Mouse (Mus musculus) spleen, postnatal 4 days (tissue): ENCODE measurements around the gene Rsu1.

ENCODE experiments used
- DNase-seq, 2 experiments: peaks; one replicate each; pipeline ENCODE4 v3.0.0; 2022; ENCODE audit warnings: low spot score in 2 of 2

The Rsu1 gene

DNA sequence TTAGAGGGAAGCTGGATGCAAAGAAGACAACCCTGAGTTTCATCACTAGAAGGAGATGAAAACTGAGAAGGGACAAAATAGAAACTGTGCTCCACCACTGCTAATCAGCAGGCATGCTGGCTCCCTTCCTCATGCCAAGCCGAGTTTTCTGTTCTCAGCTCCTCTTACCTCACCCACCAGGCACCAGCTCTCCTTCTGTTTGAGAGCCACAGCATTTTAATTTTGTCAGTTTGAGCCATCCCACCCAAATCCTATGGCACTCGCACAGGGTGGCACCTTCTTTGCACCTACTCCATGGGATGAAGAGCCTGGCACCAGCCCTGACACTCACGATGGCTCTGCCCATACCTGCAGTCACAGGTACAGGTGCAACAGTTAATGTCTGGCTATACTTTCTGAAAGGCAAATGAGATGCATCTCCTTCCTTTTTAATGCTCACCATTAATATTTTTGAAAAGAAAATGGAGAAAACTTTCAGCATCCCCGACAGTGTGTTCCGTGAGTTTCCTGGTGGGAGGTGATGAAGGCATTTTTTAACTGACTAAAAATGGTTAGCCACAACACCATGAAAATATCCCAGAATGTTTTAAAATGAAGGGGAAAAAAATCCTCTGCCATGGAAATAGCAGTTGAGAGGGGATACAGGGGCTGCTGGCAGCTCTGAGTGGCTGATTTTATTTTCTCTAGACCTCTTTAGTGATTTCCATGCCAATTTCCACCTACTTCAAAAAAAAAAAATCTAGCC, 210.6 kb downstream of the Rsu1 start:
- DNase-seq, result no peak

DNA sequence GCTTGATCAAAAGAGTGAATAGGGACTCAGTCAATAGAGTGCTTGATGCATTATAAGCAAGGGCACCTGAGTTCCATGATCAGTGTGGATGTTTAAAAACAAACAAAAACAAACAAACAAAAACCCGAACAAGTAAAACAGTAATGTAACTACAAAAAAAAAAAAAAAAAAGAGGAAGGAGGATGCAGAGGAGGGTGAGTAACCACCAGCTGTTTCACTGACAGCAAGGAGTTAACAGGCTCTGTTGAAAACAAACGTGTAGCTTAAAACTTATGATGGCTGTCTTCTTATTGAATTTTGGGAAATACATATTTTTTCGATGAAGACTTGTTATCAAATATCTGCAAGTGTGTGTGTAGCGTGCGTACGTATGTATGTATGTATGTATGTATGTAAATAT, 222.6 kb downstream of the Rsu1 start:
- DNase-seq, result no peak

DNA sequence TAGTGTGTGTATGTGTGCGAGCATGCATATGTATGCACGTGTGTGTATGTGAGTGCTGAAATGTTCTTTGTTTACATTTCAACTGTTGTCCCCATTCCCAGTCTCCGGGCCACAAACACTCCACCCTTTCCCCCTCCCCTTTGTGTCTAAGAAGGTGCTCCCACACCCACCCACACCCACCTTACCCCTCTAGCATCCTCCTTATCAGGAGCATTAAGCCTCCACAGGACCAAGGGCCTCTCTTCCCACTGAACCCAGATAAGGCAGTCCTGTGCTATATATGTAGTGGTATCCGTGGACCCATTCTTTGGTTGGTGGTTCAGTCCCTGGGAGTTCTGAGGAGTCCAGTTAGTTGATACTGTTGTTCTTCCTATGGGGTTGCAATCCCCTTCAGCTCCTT, 226.7 kb downstream of the Rsu1 start:
- DNase-seq, result no peak

DNA sequence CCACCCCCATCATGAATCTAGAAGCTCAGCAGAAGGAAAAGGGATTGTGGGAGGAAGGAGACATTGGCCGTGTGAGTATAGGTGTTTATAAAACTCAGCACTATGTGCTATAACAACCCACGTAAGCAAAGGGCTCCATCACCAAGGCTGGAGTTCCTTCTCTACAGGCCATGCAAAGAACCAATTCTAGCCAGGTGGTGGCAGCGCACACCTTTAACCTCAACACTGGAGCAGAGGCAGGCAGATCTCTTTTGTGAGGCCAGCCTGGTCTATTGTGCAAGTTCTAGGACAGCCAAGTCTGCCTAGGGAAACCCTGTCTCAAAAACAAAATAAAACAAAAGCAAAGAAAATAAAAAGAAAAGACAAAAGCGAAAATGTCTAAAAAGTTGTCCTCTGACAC, 231.4 kb downstream of the Rsu1 start:
- DNase-seq, result no peak

DNA sequence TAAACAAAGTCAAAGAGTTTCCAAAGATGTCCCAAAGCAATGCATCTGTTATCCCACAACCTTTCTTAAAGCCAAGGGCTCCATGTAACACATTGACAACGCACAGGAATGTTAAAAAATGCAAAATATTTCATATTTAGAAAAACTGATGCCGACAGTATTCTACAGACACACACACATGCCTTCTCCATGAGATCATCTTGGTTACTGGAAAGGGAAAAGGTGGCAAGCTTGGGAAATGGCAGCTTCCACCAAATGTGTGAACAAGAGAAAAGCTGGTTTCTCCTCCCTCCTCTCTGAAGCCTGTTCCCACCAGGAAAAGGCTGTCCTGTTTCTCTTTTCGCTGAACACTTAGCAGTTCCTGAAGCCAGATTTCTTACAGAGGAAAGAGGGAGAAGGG, 232.4 kb downstream of the Rsu1 start:
- DNase-seq, result no peak
